Mouse (Mus musculus) forebrain, embryonic 10.5 days (tissue): ENCODE data around the gene Bsph1. TPM values are rescaled to one million over a fixed set of nuclear protein-coding genes. Genes with fewer than 3 reads are reported as not detected.
"Not testable (repeated sequence)": the region's sequence is repeated elsewhere in the genome, so short reads cannot be mapped to it uniquely, and the experiment has no call there.

Source experiments
- DNase-seq: peaks from one replicate; pipeline ENCODE4 v3.0.0-alpha.2; 2017; ENCODE audit warnings: low spot score; ENCODE audit errors: extremely low spot score
- H3K27ac ChIP-seq: fragments of 300-500 bp; sonication (generic); 2 replicates; pipeline ENCODE4 v1.5.1; 2016; ENCODE audit warnings: mild to moderate bottlenecking
- H3K27me3 ChIP-seq: fragments of 300-500 bp; sonication (generic); 2 replicates; pipeline ENCODE4 v1.6.1; 2016; ENCODE audit warnings: mild to moderate bottlenecking; ENCODE audit not compliant: poor library complexity, severe bottlenecking
- H3K36me3 ChIP-seq: fragments of 300-500 bp; sonication (generic); replicated peaks from 2 replicates; pipeline ENCODE4 v1.6.1; 2016; ENCODE audit warnings: mild to moderate bottlenecking, moderate library complexity
- H3K4me1 ChIP-seq: fragments of 300-500 bp; sonication (generic); 2 replicates; pipeline ENCODE4 v1.6.1; 2016
- H3K4me3 ChIP-seq: fragments of 300-500 bp; sonication (generic); 2 replicates; pipeline ENCODE4 v1.5.1; 2016; ENCODE audit warnings: mild to moderate bottlenecking, moderate library complexity
- H3K9me3 ChIP-seq: fragments of 300-500 bp; sonication (generic); 2 replicates; pipeline ENCODE4 v1.6.1; 2016; ENCODE audit warnings: mild to moderate bottlenecking, moderate library complexity
- WGBS: fragments of 180-500 bp; shearing (Covaris S2); methylation state at CpG from one replicate; pipeline ENCODE4 v1.1.7; 2016; 5-methylcytosine and 5-hydroxymethylcytosine counted together
- polyA plus RNA-seq: library from polyadenylated mRNA; unstranded; fragments of >200 nt; fragmentation: Nextera tagmentation; extraction: Ambion mirVana; gene quantifications from 2 replicates; pipeline ENCODE4 v1.2.1, GENCODE M21; 2016

Bsph1 gene
- not detected in 2 replicates for polyA plus RNA-seq

- H3K27ac ChIP-seq, DNase-seq, H3K36me3 ChIP-seq, H3K4me3 ChIP-seq, H3K27me3 ChIP-seq, H3K4me1 ChIP-seq: not testable (repeated sequence)
- WGBS, result 92% methylated on average over 1 of the region's 1 CpGs
- peaks cover 27% of the 10 kb centered on the region for H3K9me3 ChIP-seq
These were observed at the start of gene Bsph1 for GRCm38 (mm10) chr7:13450541-13450940. Bsph1 (plus strand) TSS chr7:13450841.

- Histone ChIP-seq H3K36me3 (no peaks in the 10 kb centered on the region), H3K27ac (no peak overlapping the region), H3K27me3 (no peaks in the 10 kb centered on the region), H3K9me3 (peaks cover 39% of the 10 kb centered on the region), H3K4me3 (no peak overlapping the region), H3K4me1 (no peaks in the 10 kb centered on the region)
- no peak for DNase-seq
- 60% methylated on average over 1 of the region's 1 CpGs for WGBS
These were observed 60.9 kb downstream of the Bsph1 start for GRCm38 (mm10) chr7:13511539-13511938.

Other genes starting within 250 kb of the Bsph1 start
- not detected in 2 replicates for gene Vmn1r89, start 237.8 kb upstream of the Bsph1 start, polyA plus RNA-seq
- gene Lig1, start 173.6 kb upstream of the Bsph1 start, polyA plus RNA-seq, result 189 TPM in 2 replicates
- gene Zswim9, start 172.1 kb upstream of the Bsph1 start, polyA plus RNA-seq, result 10.3 and 10.8 TPM in 2 replicates
- 2.1 and 3.0 TPM in 2 replicates for gene Pla2g4c, start 126.2 kb upstream of the Bsph1 start, polyA plus RNA-seq
- gene Cabp5, start 52.7 kb upstream of the Bsph1 start, polyA plus RNA-seq, result 0.11 TPM in 1 of 2 replicates, not detected in the other
- gene Bsph2, start 120.2 kb downstream of the Bsph1 start, polyA plus RNA-seq, result not detected in 2 replicates
- gene Sult2a5, start 173.1 kb downstream of the Bsph1 start, polyA plus RNA-seq, result not detected in 2 replicates